Mouse (Mus musculus): ENCODE measurements around the gene Enah. TPM values are rescaled to one million over a fixed set of nuclear protein-coding genes. Genes with fewer than 3 reads are reported as not detected.

The Enah gene
- total and polyA plus RNA-seq, 2 experiments: 0.06 to 0.74 TPM

DNA sequence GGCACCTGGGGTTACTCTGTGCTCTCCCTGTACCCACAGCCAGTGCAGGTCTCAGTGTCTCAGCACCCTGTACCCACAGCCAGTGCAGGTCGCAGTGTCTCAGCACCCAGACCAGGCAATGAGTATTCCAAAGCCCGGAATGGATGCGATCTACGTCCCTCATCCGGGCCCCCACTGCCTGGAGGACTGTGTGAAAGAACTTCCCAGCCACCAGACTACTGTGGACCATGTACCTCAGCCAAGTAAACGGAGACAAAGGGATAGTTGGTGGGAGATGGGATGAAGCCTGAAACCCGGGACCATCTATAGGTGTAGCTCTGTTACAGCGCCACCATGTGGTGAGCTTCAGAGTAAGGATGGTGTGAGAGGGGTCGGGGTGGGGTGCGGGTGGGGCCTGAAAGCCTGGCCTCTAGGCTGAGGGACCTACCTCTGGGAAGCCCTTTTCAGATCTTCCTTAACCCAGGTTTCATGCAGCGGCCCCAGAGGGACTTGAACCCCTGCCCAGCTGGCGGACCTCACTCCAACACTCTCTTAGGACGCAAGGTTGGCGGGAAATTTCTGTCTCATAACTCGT, 139.0 kb downstream of the Enah start:
- no peak for DNase-seq (ENCODE audit: extremely low read depth, low read depth, low spot score)
- Histone ChIP-seq H3K27me3 (ENCODE audit: control insufficient read depth, insufficient read depth, low read length) (no peaks in the 10 kb centered on the region), H3K79me2 (ENCODE audit: control insufficient read depth, insufficient read depth, low read length) (no peaks in the 10 kb centered on the region), H3K9ac (ENCODE audit: low read depth, low read length) (no peak overlapping the region), H3K4me1 (ENCODE audit: control insufficient read depth, insufficient read depth, low read length) (no peaks in the 10 kb centered on the region), H3K4me3 (ENCODE audit: insufficient read depth, low read depth, low read length) (no peak overlapping the region), H3K36me3 (ENCODE audit: control insufficient read depth, insufficient read depth, low read length) (no peaks in the 10 kb centered on the region), H3K27ac (replicated peaks; ENCODE audit: insufficient read depth, low read depth, low read length) (no peak overlapping the region)
- whole genome bisulfite sequencing: 61% methylated on average over 15 of the region's 15 CpGs
- TF ChIP-seq POLR2A (IDR thresholded peaks at IDR 0.05; ENCODE audit: extremely low read depth, insufficient read depth, low read length) (no peak), CTCF (IDR thresholded peaks at IDR 0.05; ENCODE audit: low read depth, low read length) (no peak)

GRCm38 (mm10) chr1:181878436-181878835, 141.4 kb downstream of the Enah start:
- no peak overlapping the region for H3K4me3 ChIP-seq (ENCODE audit: insufficient read depth, low read depth, low read length)
- no peaks in the 10 kb centered on the region for H3K36me3 ChIP-seq (ENCODE audit: control insufficient read depth, insufficient read depth, low read length)
- H3K4me1 ChIP-seq (ENCODE audit: control insufficient read depth, insufficient read depth, low read length): no peaks in the 10 kb centered on the region
- 81% methylated on average over 5 of the region's 5 CpGs for WGBS
- no peak overlapping the region for H3K27ac ChIP-seq (replicated peaks; ENCODE audit: insufficient read depth, low read depth, low read length)
- TF ChIP-seq CTCF (IDR thresholded peaks at IDR 0.05; ENCODE audit: low read depth, low read length) (no peak), POLR2A (IDR thresholded peaks at IDR 0.05; ENCODE audit: extremely low read depth, insufficient read depth, low read length) (no peak)
- H3K79me2 ChIP-seq (ENCODE audit: control insufficient read depth, insufficient read depth, low read length): no peaks in the 10 kb centered on the region
- H3K27me3 ChIP-seq (ENCODE audit: control insufficient read depth, insufficient read depth, low read length): no peaks in the 10 kb centered on the region
- no peak overlapping the region for H3K9ac ChIP-seq (ENCODE audit: low read depth, low read length)
- DNase-seq (ENCODE audit: extremely low read depth, low read depth, low spot score): no peak

GRCm38 (mm10) chr1:181877088-181877487, 142.7 kb downstream of the Enah start:
- H3K4me3 ChIP-seq (ENCODE audit: insufficient read depth, low read depth, low read length): no peak overlapping the region
- H3K27ac ChIP-seq (replicated peaks; ENCODE audit: insufficient read depth, low read depth, low read length): no peak overlapping the region
- H3K79me2 ChIP-seq (ENCODE audit: control insufficient read depth, insufficient read depth, low read length): no peaks in the 10 kb centered on the region
- WGBS: 47% methylated on average over 5 of the region's 5 CpGs
- no peak overlapping the region for H3K9ac ChIP-seq (ENCODE audit: low read depth, low read length)
- TF ChIP-seq CTCF (IDR thresholded peaks at IDR 0.05; ENCODE audit: low read depth, low read length) (no peak), POLR2A (IDR thresholded peaks at IDR 0.05; ENCODE audit: extremely low read depth, insufficient read depth, low read length) (no peak)
- H3K36me3 ChIP-seq (ENCODE audit: control insufficient read depth, insufficient read depth, low read length): no peaks in the 10 kb centered on the region
- DNase-seq (ENCODE audit: extremely low read depth, low read depth, low spot score): no peak
- H3K4me1 ChIP-seq (ENCODE audit: control insufficient read depth, insufficient read depth, low read length): no peaks in the 10 kb centered on the region
- H3K27me3 ChIP-seq (ENCODE audit: control insufficient read depth, insufficient read depth, low read length): no peaks in the 10 kb centered on the region

DNA sequence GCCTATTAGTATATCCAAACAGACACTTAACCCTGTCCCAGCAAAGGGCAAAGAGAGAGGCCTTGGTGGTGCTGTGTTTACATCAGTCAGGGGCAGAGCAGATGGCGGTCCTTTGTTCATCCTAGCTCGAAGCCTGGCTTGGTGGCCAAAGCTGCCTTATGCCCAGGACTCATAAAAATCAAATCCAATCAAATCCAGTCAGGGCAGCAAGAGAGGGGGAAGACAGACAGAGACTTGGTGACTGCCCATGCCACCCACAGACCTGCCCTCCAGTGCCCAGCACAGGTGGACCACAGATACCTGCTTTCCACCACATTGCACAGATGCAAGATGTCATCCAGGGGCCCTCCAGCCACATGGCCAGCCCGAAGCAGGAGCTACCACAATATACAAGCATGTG, 143.1 kb downstream of the Enah start:
- no peak for TF ChIP-seq POLR2A (IDR thresholded peaks at IDR 0.05; ENCODE audit: extremely low read depth, insufficient read depth, low read length)
- TF ChIP-seq CTCF (IDR thresholded peaks at IDR 0.05; ENCODE audit: low read depth, low read length): no peak
- H3K27ac ChIP-seq (replicated peaks; ENCODE audit: insufficient read depth, low read depth, low read length): no peak overlapping the region
- no peaks in the 10 kb centered on the region for H3K36me3 ChIP-seq (ENCODE audit: control insufficient read depth, insufficient read depth, low read length)
- H3K27me3 ChIP-seq (ENCODE audit: control insufficient read depth, insufficient read depth, low read length): no peaks in the 10 kb centered on the region
- no peaks in the 10 kb centered on the region for H3K79me2 ChIP-seq (ENCODE audit: control insufficient read depth, insufficient read depth, low read length)
- no peak overlapping the region for H3K4me3 ChIP-seq (ENCODE audit: insufficient read depth, low read depth, low read length)
- H3K4me1 ChIP-seq (ENCODE audit: control insufficient read depth, insufficient read depth, low read length): no peaks in the 10 kb centered on the region
- H3K9ac ChIP-seq (ENCODE audit: low read depth, low read length): no peak overlapping the region
- 93% methylated on average over 3 of the region's 3 CpGs for WGBS
- no peak for DNase-seq (ENCODE audit: extremely low read depth, low read depth, low spot score)

GRCm38 (mm10) chr1:181873086-181873920, 146.5 kb downstream of the Enah start:
- H3K4me1 ChIP-seq (ENCODE audit: control insufficient read depth, insufficient read depth, low read length): no peaks in the 10 kb centered on the region
- TF ChIP-seq POLR2A (IDR thresholded peaks at IDR 0.05; ENCODE audit: extremely low read depth, insufficient read depth, low read length) (no peak), CTCF (IDR thresholded peaks at IDR 0.05; ENCODE audit: low read depth, low read length) (no peak)
- WGBS: 64% methylated on average over 9 of the region's 9 CpGs

GRCm38 (mm10) chr1:181872639-181873038, 147.2 kb downstream of the Enah start:
- Histone ChIP-seq H3K27me3 (ENCODE audit: control insufficient read depth, insufficient read depth, low read length) (no peaks in the 10 kb centered on the region), H3K4me3 (ENCODE audit: insufficient read depth, low read depth, low read length) (no peak overlapping the region), H3K27ac (replicated peaks; ENCODE audit: insufficient read depth, low read depth, low read length) (no peak overlapping the region), H3K9ac (ENCODE audit: low read depth, low read length) (no peak overlapping the region), H3K4me1 (ENCODE audit: control insufficient read depth, insufficient read depth, low read length) (no peaks in the 10 kb centered on the region), H3K36me3 (ENCODE audit: control insufficient read depth, insufficient read depth, low read length) (no peaks in the 10 kb centered on the region), H3K79me2 (ENCODE audit: control insufficient read depth, insufficient read depth, low read length) (no peaks in the 10 kb centered on the region)
- TF ChIP-seq CTCF (IDR thresholded peaks at IDR 0.05; ENCODE audit: low read depth, low read length): no peak
- TF ChIP-seq POLR2A (IDR thresholded peaks at IDR 0.05; ENCODE audit: extremely low read depth, insufficient read depth, low read length): no peak
- WGBS: 75% methylated on average over 3 of the region's 3 CpGs
- no peak for DNase-seq (ENCODE audit: extremely low read depth, low read depth, low spot score)

More at GRCm38 (mm10) chr1:181873086-181873920, 146.5 kb downstream of the Enah start:
- no peak for DNase-seq (ENCODE audit: extremely low read depth, low read depth, low spot score)
- H3K27me3 ChIP-seq (ENCODE audit: control insufficient read depth, insufficient read depth, low read length): no peaks in the 10 kb centered on the region
- H3K79me2 ChIP-seq (ENCODE audit: control insufficient read depth, insufficient read depth, low read length): no peaks in the 10 kb centered on the region
- H3K36me3 ChIP-seq (ENCODE audit: control insufficient read depth, insufficient read depth, low read length): no peaks in the 10 kb centered on the region
- H3K4me3 ChIP-seq (ENCODE audit: insufficient read depth, low read depth, low read length): no peak overlapping the region
- H3K27ac ChIP-seq (replicated peaks; ENCODE audit: insufficient read depth, low read depth, low read length): no peak overlapping the region
- no peak overlapping the region for H3K9ac ChIP-seq (ENCODE audit: low read depth, low read length)
